Mouse (Mus musculus) MEL (cell line): Measurements from ENCODE around the gene Gng7. TPM values are rescaled to one million over a fixed set of nuclear protein-coding genes. Genes with fewer than 3 reads are reported as not detected.

ENCODE experiments used
- DNase-seq: peaks from one replicate; pipeline ENCODE4 v3.0.0; 2011; ENCODE audit warnings: low read depth, low spot score
- H3K27ac ChIP-seq: 2 replicates; pipeline ENCODE4 v1.5.1; 2012; ENCODE audit warnings: low read depth, mild to moderate bottlenecking, control low read depth, low read length, moderate library complexity; ENCODE audit not compliant: control insufficient read depth
- H3K27me3 ChIP-seq, 2 experiments: fragments of 150-350 bp in 1 of 2; sonication (generic) in 1 of 2; 2 replicates each; pipeline ENCODE4 v1.6.1; 2012; ENCODE audit warnings: low read length in 2 of 2, mild to moderate bottlenecking in 2 of 2, improper control_type of control experiment in 1 of 2, moderate library complexity in 1 of 2; ENCODE audit not compliant: insufficient read depth in 2 of 2, control insufficient read depth in 1 of 2
- H3K36me3 ChIP-seq, 2 experiments: 2 replicates each; pipeline ENCODE4 v1.6.1; 2012 to 2014; ENCODE audit warnings: low read length in 2 of 2, improper control_type of control experiment in 1 of 2, inconsistent platforms in 1 of 2, mild to moderate bottlenecking in 1 of 2; ENCODE audit not compliant: insufficient read depth in 2 of 2, control insufficient read depth in 1 of 2
- H3K4me1 ChIP-seq, 2 experiments: fragments of 150-350 bp in 1 of 2; sonication (generic) in 1 of 2; 2 replicates each; pipeline ENCODE4 v1.6.1; 2012; ENCODE audit warnings: low read length in 2 of 2, improper control_type of control experiment in 1 of 2, mild to moderate bottlenecking in 1 of 2; ENCODE audit not compliant: insufficient read depth in 2 of 2, control insufficient read depth in 1 of 2
- H3K4me3 ChIP-seq, 2 experiments: fragments of 150-350 bp in 1 of 2; sonication (generic) in 1 of 2; 2 replicates each; pipeline ENCODE4 v1.5.1; 2012; ENCODE audit warnings: low read depth in 2 of 2, low read length in 2 of 2, mild to moderate bottlenecking in 2 of 2, moderate library complexity in 2 of 2, control low read depth in 1 of 2, improper control_type of control experiment in 1 of 2; ENCODE audit not compliant: control insufficient read depth in 1 of 2, insufficient read depth in 1 of 2
- H3K79me2 ChIP-seq: 2 replicates; pipeline ENCODE4 v1.6.1; 2012; ENCODE audit warnings: mild to moderate bottlenecking, low read length, moderate library complexity; ENCODE audit not compliant: control insufficient read depth, poor library complexity, insufficient read depth
- H3K9ac ChIP-seq: 2 replicates; pipeline ENCODE4 v1.6.1; 2012; ENCODE audit warnings: low read depth, mild to moderate bottlenecking, control low read depth, low read length, moderate library complexity; ENCODE audit not compliant: control insufficient read depth, poor library complexity, severe bottlenecking
- H3K9me3 ChIP-seq: fragments of 150-350 bp; sonication (generic); replicated peaks from 2 replicates; pipeline ENCODE4 v1.6.1; 2012; ENCODE audit warnings: mild to moderate bottlenecking, low read length, improper control_type of control experiment, moderate library complexity; ENCODE audit not compliant: insufficient read depth
- CHD2 ChIP-seq: IDR thresholded peaks from 2 replicates; pipeline ENCODE4 v1.6.1; 2011; ENCODE audit warnings: low read length, improper control_type of control experiment
- CTCF ChIP-seq, 3 experiments: IDR thresholded peaks in 2 of 3; conservative IDR thresholded peaks in 1 of 3; 2 replicates each; pipeline ENCODE4 v1.5.1; 2011 to 2012; ENCODE audit warnings: low read length in 3 of 3, low read depth in 2 of 3, mild to moderate bottlenecking in 2 of 3, improper control_type of control experiment in 1 of 3, inconsistent platforms in 1 of 3, mixed read lengths in 1 of 3, moderate library complexity in 1 of 3; ENCODE audit not compliant: control insufficient read depth in 1 of 3, insufficient read depth in 1 of 3, poor library complexity in 1 of 3, severe bottlenecking in 1 of 3
- ETS1 ChIP-seq: IDR thresholded peaks from 2 replicates; pipeline ENCODE4 v1.6.1; 2012; ENCODE audit warnings: low read depth, mild to moderate bottlenecking, inconsistent platforms, low read length, improper control_type of control experiment, moderate library complexity
- GABPA ChIP-seq: IDR thresholded peaks from 2 replicates; pipeline ENCODE4 v1.6.1; 2012; ENCODE audit warnings: low read depth, mild to moderate bottlenecking, inconsistent platforms, low read length, improper control_type of control experiment, moderate library complexity
- GATA1 ChIP-seq: IDR thresholded peaks from 2 replicates; pipeline ENCODE4 v1.6.1; 2011; ENCODE audit warnings: low read depth, low read length, improper control_type of control experiment
- KAT2A ChIP-seq: conservative IDR thresholded peaks from 2 replicates; pipeline ENCODE4 v1.6.1; 2012; ENCODE audit warnings: low read depth, low read length, improper control_type of control experiment, inconsistent platforms
- MEF2A ChIP-seq: IDR thresholded peaks from 2 replicates; pipeline ENCODE4 v1.6.1; 2014; ENCODE audit warnings: low read depth, mild to moderate bottlenecking, inconsistent platforms, low read length, improper control_type of control experiment; ENCODE audit not compliant: poor library complexity, insufficient replicate concordance, severe bottlenecking; ENCODE audit errors: extremely low read depth
- RAD21 ChIP-seq: IDR thresholded peaks from 2 replicates; pipeline ENCODE4 v1.6.1; 2011; ENCODE audit warnings: mild to moderate bottlenecking, low read depth, low read length, improper control_type of control experiment
- TBP ChIP-seq: IDR thresholded peaks from 2 replicates; pipeline ENCODE4 v1.8.0; 2011; ENCODE audit warnings: low read depth, low read length, improper control_type of control experiment
- UBTF ChIP-seq: IDR thresholded peaks from 2 replicates; pipeline ENCODE4 v1.6.1; 2012; ENCODE audit warnings: low read depth, mild to moderate bottlenecking, inconsistent platforms, low read length, improper control_type of control experiment, moderate library complexity, borderline replicate concordance; ENCODE audit not compliant: insufficient read depth
- USF2 ChIP-seq, 2 experiments: IDR thresholded peaks; 2 replicates each; pipeline ENCODE4 v1.6.1; 2011 to 2012; ENCODE audit warnings: improper control_type of control experiment in 2 of 2, low read length in 2 of 2, borderline replicate concordance in 1 of 2, inconsistent platforms in 1 of 2, low read depth in 1 of 2, mild to moderate bottlenecking in 1 of 2; ENCODE audit not compliant: insufficient read depth in 1 of 2
- ZKSCAN1 ChIP-seq: IDR thresholded peaks from 2 replicates; pipeline ENCODE4 v1.6.1; 2012; ENCODE audit warnings: low read depth, mild to moderate bottlenecking, inconsistent platforms, low read length, improper control_type of control experiment, moderate library complexity
- polyA plus RNA-seq, 2 experiments: library from polyadenylated mRNA; stranded (reverse) in 1 of 2; unstranded in 1 of 2; fragments of >175 nt in 1 of 2; fragments of >200 nt in 1 of 2; gene quantifications; 2 replicates each; pipeline versions ENCODE4 v1.2.1 to v1.2.4; 2012; ENCODE audit warnings: low replicate concordance in 2 of 2, low read depth in 1 of 2; ENCODE audit not compliant: insufficient read length in 2 of 2, insufficient read depth in 1 of 2, missing spikeins in 1 of 2
- total RNA-seq: library from RNA; depleted of rRNA; stranded (reverse); fragments of 300-350 nt; gene quantifications from 2 replicates; pipeline ENCODE4 v1.2.3, GENCODE M21; 2012

Gng7 gene
- total and polyA plus RNA-seq, 3 experiments, result 1.3 to 6.2 TPM; not detected in 1

DNA sequence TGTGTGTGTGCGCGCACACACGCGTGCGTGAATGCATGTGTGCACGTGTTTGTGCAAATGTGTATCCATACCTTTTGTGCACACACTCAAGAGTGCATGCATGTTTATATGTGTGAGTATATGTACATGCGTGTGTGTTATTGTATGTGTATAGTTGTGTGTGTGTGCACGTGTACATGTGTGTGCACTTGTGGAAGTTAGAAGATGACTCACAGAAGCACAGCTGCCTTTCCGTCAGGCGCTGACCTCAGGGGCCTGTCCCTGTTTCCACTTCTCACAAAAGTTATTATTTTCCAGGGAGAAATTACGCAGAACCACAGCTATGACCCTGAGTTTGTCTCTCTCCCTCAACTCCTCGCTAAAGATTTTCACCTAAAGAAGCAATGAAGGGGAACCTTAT, 30.5 kb downstream of the Gng7 start:
- TF ChIP-seq RAD21, result no peak
- no peak for TF ChIP-seq TBP
- no peak for TF ChIP-seq MEF2A
- TF ChIP-seq GABPA, result no peak
- TF ChIP-seq ZKSCAN1, result no peak
- no peak for TF ChIP-seq CTCF (IDR thresholded peaks at IDR 0.05 in 2 of 3, conservative IDR thresholded peaks at IDR 0.05 in 1 of 3; ENCODE audit: control insufficient read depth in 1 of 3, insufficient read depth in 1 of 3, low read depth in 2 of 3, low read length in 3 of 3, poor library complexity in 1 of 3, severe bottlenecking in 1 of 3)
- H3K4me1 ChIP-seq, result no peaks in the 10 kb centered on the region
- no peaks in the 10 kb centered on the region for H3K27me3 ChIP-seq

DNA sequence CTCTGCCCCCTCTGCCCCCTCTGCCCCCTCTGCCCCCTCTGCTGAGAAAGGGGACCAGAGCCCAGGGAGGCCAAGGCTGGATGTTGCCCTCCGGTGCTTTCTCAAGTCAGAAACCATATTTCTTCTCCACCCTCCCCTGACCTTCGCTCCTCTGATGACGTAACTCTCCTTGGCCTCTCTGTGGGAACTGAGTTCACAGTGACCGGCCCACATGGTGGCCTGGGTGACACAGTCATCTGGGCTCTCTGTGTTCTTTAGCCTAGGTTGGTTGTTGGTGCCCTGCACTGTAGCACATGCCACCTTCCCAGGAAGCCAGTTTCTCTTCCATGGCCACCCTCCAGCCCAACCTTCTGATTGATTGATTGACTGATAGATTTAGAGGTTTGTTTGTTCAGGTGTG, 32.4 kb downstream of the Gng7 start:
- H3K36me3 ChIP-seq, result no peaks in the 10 kb centered on the region
- no peak for TF ChIP-seq CHD2
- no peak overlapping the region for H3K4me3 ChIP-seq
- no peak overlapping the region for H3K9ac ChIP-seq
- no peaks in the 10 kb centered on the region for H3K79me2 ChIP-seq
- no peak for DNase-seq
- H3K9me3 ChIP-seq, result no peaks in the 10 kb centered on the region
- no peaks in the 10 kb centered on the region for H3K4me1 ChIP-seq
- no peak overlapping the region for H3K27ac ChIP-seq
- H3K27me3 ChIP-seq, result no peaks in the 10 kb centered on the region

More for the DNA sequence above, 30.5 kb downstream of the Gng7 start:
- Histone ChIP-seq H3K27ac (no peak overlapping the region), H3K79me2 (no peaks in the 10 kb centered on the region), H3K9ac (no peak overlapping the region), H3K9me3 (no peaks in the 10 kb centered on the region), H3K4me3 (no peak overlapping the region), H3K36me3 (no peaks in the 10 kb centered on the region)
- no peak for DNase-seq

DNA sequence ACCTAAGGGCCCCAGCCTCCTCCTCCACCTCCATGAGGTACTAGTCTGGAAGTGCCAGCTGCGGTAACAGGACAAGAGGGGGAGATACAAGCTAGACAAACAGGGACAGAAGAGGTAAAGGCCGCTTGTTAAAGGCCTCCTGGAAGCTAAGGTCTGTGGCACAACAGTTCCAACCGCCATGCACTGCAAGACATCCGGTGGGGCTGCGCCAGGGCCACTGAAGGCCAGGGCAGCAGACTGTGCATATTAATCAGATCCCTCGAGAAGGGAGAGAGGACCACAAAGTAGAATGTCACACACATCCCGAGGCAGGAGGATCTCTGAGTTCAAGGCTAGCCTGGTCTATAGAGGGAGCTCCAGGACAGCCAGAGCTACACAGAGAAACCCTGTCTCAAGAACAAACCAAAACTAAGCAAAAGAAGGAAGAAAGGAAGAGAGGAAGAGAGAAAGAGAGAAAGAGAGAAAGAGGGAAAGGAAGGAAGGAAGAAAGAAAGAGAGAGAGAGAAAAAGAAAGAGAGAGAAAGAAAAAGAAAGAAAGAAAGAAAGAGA, 33.1 kb downstream of the Gng7 start:
- Histone ChIP-seq H3K9me3 (no peaks in the 10 kb centered on the region), H3K27me3 (no peaks in the 10 kb centered on the region), H3K4me3 (no peak overlapping the region), H3K36me3 (no peaks in the 10 kb centered on the region), H3K4me1 (no peaks in the 10 kb centered on the region), H3K27ac (no peak overlapping the region), H3K9ac (no peak overlapping the region), H3K79me2 (no peaks in the 10 kb centered on the region)
- DNase-seq, result no peak
- TF ChIP-seq GATA1 (no peak), UBTF (no peak), USF2 (IDR thresholded peaks at IDR 0.05; ENCODE audit: borderline replicate concordance in 1 of 2, insufficient read depth in 1 of 2, low read depth in 1 of 2, low read length in 2 of 2) (no peak), TBP (no peak), CTCF (IDR thresholded peaks at IDR 0.05 in 2 of 3, conservative IDR thresholded peaks at IDR 0.05 in 1 of 3; ENCODE audit: control insufficient read depth in 1 of 3, insufficient read depth in 1 of 3, low read depth in 2 of 3, low read length in 3 of 3, poor library complexity in 1 of 3, severe bottlenecking in 1 of 3) (peak in 1 of 3 experiments; percentile 3; a peak in 1 of 6 replicates), KAT2A (no peak), ETS1 (no peak)
